Mouse (Mus musculus) thymus, adult 2 months (tissue): ENCODE data around the gene Zfp462. TPM values are rescaled to one million over a fixed set of nuclear protein-coding genes. Genes with fewer than 3 reads are reported as not detected.

Source experiments
- DNase-seq: peaks from one replicate; pipeline ENCODE4 v3.0.0; 2021
- H3K27ac ChIP-seq: fragments of 200-500 bp; 2 replicates; pipeline ENCODE4 v1.5.1; 2012; ENCODE audit warnings: low read length, control low read depth; ENCODE audit not compliant: control insufficient read depth, insufficient read depth
- H3K27me3 ChIP-seq: fragments of 200-500 bp; 2 replicates; pipeline ENCODE4 v1.6.1; 2012; ENCODE audit warnings: mild to moderate bottlenecking, low read length, moderate library complexity, mixed read lengths; ENCODE audit not compliant: control insufficient read depth, insufficient read depth
- H3K36me3 ChIP-seq: fragments of 200-500 bp; 2 replicates; pipeline ENCODE4 v1.6.1; 2012; ENCODE audit warnings: mild to moderate bottlenecking, low read length, moderate library complexity; ENCODE audit not compliant: control insufficient read depth, insufficient read depth
- H3K4me1 ChIP-seq: fragments of 200-500 bp; replicated peaks from 2 replicates; pipeline ENCODE4 v1.6.1; 2012; ENCODE audit warnings: low read length; ENCODE audit not compliant: control insufficient read depth, insufficient read depth
- H3K4me3 ChIP-seq: fragments of 200-500 bp; 2 replicates; pipeline ENCODE4 v1.5.1; 2012; ENCODE audit warnings: mild to moderate bottlenecking, low read length, control low read depth, moderate library complexity; ENCODE audit not compliant: control insufficient read depth, insufficient read depth
- CTCF ChIP-seq: fragments of 200-500 bp; IDR thresholded peaks from 2 replicates; pipeline ENCODE4 v1.5.1; 2012; ENCODE audit warnings: mild to moderate bottlenecking, control low read depth, low read length, moderate library complexity, borderline replicate concordance; ENCODE audit not compliant: control insufficient read depth, poor library complexity, insufficient read depth; ENCODE audit errors: extremely low read depth
- POLR2A ChIP-seq: fragments of 200-500 bp; IDR thresholded peaks from 2 replicates; pipeline ENCODE4 v1.6.1; 2012; ENCODE audit warnings: mild to moderate bottlenecking, low read length, control low read depth, moderate library complexity; ENCODE audit not compliant: control insufficient read depth, poor library complexity, insufficient read depth; ENCODE audit errors: extremely low read depth
- WGBS: fragments of 180-500 bp; shearing (Covaris S2); methylation state at CpG from one replicate; pipeline ENCODE4 v1.1.7; 2018; 5-methylcytosine and 5-hydroxymethylcytosine counted together
- polyA plus RNA-seq: library from polyadenylated mRNA; depleted of rRNA; stranded (reverse); fragments of >200 nt; gene quantifications from 2 replicates; pipeline ENCODE4 v1.2.3, GENCODE M21; 2012

Zfp462 gene
- polyA plus RNA-seq, 1 experiment: 1.9 TPM

DNA sequence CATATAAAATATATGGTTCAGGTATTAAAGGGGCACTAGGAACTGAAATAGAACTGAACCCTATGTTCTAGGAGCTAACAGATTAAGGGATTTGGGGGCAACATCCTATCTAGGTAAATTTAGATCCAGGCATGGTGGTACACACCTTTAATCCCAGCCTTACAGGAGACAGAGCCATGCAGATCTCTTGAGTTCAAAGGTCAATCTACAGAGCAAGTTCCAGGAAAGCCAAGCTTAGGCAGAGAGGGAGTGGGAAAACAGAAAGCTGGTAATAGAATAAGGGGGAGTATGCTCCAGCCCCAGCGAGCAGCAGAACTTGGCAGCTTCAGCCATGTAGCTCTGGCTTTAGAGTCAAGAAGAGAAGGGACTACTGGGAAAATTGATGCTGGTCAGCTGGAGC, 50.4 kb downstream of the Zfp462 start:
- WGBS: 85% methylated on average over 1 of the region's 1 CpGs
- H3K36me3 ChIP-seq: no peaks in the 10 kb centered on the region

DNA sequence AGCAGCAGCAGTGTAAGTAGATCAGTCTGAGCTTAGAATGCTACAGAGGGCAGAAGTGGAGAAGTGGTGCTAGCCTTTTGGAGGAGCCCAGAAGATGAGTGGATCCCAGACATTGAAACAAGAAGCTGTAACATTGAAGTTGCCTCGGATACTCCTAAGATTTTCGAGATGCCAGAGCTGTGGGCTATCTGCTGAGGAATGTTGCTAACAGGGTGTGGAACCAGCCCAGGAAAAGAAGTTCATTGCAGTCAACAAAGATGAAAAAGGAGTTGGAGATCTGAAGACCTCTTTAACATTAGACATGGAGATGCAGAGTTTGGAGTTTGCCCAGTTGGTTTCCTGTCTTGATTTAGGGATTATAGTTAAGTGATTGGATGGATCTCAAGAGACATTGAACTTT, 51.2 kb downstream of the Zfp462 start:
- H3K27ac ChIP-seq: no peak overlapping the region
- DNase-seq: no peak
- H3K36me3 ChIP-seq: no peaks in the 10 kb centered on the region
- 86% methylated on average over 2 of the region's 2 CpGs for WGBS
- H3K27me3 ChIP-seq: no peaks in the 10 kb centered on the region
- H3K4me1 ChIP-seq: no peaks in the 10 kb centered on the region
- H3K4me3 ChIP-seq: no peak overlapping the region
- TF ChIP-seq POLR2A (no peak), CTCF (no peak)

More for the DNA sequence above, 50.4 kb downstream of the Zfp462 start:
- no peaks in the 10 kb centered on the region for H3K27me3 ChIP-seq
- TF ChIP-seq POLR2A (no peak), CTCF (no peak)
- no peak overlapping the region for H3K4me3 ChIP-seq
- DNase-seq: no peak
- H3K4me1 ChIP-seq: no peaks in the 10 kb centered on the region
- no peak overlapping the region for H3K27ac ChIP-seq

DNA sequence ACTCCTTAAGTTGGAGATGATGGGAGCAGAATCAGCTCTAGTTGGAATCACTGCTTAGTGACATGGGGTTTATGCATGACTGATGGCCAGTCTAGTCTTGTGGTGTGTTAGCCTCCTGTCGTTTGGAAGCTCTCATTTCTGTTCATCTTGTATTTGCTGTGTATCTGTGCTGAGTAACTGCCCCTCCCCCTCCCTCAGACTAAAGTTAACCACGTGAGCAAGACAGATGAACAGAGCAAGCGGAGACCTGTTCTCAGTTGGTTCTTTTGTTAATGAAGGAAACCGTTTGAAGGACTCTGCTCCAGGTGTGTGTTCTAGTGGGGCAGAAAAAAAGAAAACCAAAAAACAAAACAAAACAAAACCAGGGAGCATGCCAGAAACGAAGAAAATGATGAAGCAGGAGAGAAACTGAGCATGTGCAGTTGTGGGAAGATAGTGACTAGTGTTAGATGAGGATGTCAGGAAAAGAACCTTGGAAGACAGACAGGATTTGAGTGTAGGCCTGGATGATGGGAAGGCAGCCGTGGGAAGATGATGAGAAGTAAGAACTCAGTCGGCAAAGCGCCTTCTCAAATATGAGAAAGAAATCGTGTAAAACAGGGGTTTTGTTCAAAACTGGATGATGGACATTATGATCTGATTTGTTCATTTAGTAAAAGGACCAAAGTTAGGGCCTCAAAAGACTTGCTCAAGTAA, 53.4 kb downstream of the Zfp462 start:
- TF ChIP-seq CTCF (no peak), POLR2A (no peak)
- Histone ChIP-seq H3K4me1 (no peaks in the 10 kb centered on the region), H3K27me3 (no peaks in the 10 kb centered on the region), H3K36me3 (no peaks in the 10 kb centered on the region), H3K4me3 (no peak overlapping the region), H3K27ac (no peak overlapping the region)
- no peak for DNase-seq
- 86% methylated on average over 9 of the region's 9 CpGs for WGBS

DNA sequence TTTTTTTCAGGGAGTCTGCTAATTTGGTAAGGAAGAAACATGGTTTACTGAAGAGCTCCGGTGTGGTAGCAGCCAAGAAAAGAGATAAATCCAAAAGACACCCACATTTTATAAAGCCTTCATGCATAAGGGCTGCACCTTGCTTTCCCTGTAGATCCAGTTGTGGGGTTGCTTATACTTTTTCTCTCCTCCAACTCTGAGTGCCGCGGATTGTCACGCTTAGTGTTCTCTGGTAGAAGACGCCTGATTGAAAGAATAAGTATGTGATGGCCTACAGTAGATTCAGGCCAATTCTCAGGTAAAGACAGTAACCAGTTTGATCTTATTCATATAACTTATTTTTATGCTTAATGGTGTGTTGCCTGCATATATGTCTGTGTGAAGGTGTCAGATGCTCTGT, 54.7 kb downstream of the Zfp462 start:
- Histone ChIP-seq H3K36me3 (no peaks in the 10 kb centered on the region), H3K4me1 (no peaks in the 10 kb centered on the region), H3K4me3 (no peak overlapping the region), H3K27ac (no peak overlapping the region), H3K27me3 (no peaks in the 10 kb centered on the region)
- DNase-seq: no peak
- 99% methylated on average over 5 of the region's 5 CpGs for WGBS
- TF ChIP-seq POLR2A (no peak), CTCF (no peak)

DNA sequence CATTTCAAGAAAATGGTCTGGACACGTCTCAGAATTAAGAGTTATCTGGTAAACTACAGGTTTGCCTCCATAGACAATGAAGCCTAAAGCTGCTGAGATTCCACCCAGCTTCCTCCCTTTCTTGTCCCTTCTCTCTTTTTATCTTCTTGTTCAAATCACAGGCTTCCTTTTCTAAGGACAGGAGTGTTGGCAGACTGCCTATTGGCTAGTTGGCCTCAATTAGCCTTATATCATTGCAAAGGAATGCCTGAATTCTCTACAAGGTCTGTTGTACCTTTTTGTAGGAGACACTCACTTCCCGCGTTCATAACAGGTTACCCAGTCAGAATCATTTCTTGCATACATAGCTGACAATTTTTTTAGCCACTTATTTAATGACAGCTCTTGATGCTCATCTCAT, 56.5 kb downstream of the Zfp462 start:
- Histone ChIP-seq H3K36me3 (no peaks in the 10 kb centered on the region), H3K4me3 (no peak overlapping the region), H3K27me3 (no peaks in the 10 kb centered on the region), H3K4me1 (0 out of 2 replicates have a peak, but pooled peaks cover 3% of the 10 kb centered on the region), H3K27ac (no peak overlapping the region)
- TF ChIP-seq CTCF (no peak), POLR2A (no peak)
- no peak for DNase-seq
- 90% methylated on average over 3 of the region's 3 CpGs for WGBS

DNA sequence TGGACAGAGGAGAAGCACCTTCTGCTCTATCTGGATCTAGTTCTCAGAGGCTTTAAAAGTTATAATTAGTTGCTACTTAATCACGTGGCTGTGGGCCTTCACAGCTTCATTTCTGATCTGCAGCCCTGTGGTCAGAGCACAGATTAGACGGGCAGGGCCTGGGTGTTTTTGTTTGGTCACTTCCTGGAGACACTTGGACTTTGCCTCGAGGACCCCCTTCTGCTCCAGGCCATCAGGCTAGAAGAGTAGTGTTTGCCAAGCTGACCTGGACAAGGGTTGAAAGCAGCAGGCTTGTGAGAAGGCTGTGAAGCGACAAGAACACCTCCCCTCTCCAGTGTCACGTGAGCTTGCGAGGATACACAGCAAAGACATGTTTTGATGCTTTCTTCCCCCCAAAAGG, 58.3 kb downstream of the Zfp462 start:
- 75% methylated on average over 6 of the region's 6 CpGs for WGBS
- DNase-seq: no peak
- Histone ChIP-seq H3K27me3 (no peaks in the 10 kb centered on the region), H3K36me3 (no peaks in the 10 kb centered on the region), H3K4me3 (no peak overlapping the region), H3K4me1 (0 out of 2 replicates have a peak, but pooled peaks cover 3% of the 10 kb centered on the region), H3K27ac (no peak overlapping the region)
- TF ChIP-seq POLR2A (no peak), CTCF (no peak)
